Mouse (Mus musculus) left cerebral cortex, postnatal 4 days (tissue): Measurements from ENCODE around the gene Pcdh9. TPM values are rescaled to one million over a fixed set of nuclear protein-coding genes. Genes with fewer than 3 reads are reported as not detected.

Source experiments
- DNase-seq: peaks from one replicate; pipeline ENCODE4 v3.0.0-alpha.2; 2022
- intact Hi-C: fragments of 180-260 bp; cut with DNase I; formaldehyde crosslinking; loops from one replicate; pipeline ENCODE4 v1.15.1; 2025
- total RNA-seq, 2 experiments: library from RNA; stranded (reverse); gene quantifications; 2 replicates each; pipeline ENCODE4 v1.2.3; 2021

Pcdh9 gene
- total RNA-seq, 2 experiments from 2014 or later: 177 to 178 TPM

GRCm38 (mm10) chr14:93415496-93415895 lies 475.0 kb downstream of the Pcdh9 start:
- intact Hi-C loops: no loop called here

DNA sequence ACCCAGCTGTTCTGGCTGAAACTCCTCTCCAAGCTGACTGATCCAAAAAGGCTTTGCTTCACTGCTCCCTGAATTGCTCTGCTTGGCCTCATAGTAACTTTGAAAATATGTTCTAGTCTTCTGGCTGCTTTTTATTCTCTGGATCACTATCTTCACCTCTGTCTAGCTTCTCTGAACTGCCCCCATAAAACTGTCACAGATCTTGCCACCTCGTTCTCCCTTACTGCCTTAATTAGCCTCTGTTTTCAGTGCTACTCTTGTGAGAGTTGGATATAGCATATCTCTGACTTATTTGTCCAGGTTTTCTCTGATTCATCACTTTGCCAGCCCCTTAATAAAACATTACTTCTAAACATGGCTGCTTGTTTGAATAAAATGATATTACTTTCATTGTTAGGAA lies 481.2 kb downstream of the Pcdh9 start:
- DNase-seq: no peak

More at GRCm38 (mm10) chr14:93415496-93415895, 475.0 kb downstream of the Pcdh9 start:
- no peak for DNase-seq

GRCm38 (mm10) chr14:93407747-93408146 lies 482.7 kb downstream of the Pcdh9 start:
- DNase-seq: no peak
- intact Hi-C loops: no loop called here

More for the DNA sequence above, 481.2 kb downstream of the Pcdh9 start:
- intact Hi-C loops: no loop called here

DNA sequence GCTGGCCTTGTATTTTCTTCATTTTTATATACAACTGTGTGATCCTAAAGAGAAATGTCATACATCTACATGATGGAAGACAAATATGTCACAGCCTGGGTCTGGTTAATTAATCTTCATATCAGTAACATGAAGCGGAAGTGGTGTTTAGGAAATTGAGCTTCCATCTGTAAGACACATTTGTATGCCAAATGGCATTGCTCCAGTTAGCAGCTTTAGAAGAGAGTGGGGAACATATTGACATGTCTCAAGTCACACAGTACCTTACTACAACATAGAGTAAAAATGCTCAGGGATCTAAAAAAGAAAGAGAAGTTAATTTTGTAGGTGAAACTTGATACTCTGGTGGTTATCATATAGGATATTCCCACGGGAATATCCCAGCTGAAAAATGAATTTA lies 505.4 kb downstream of the Pcdh9 start:
- intact Hi-C loops: no loop called here
- DNase-seq: peak; percentile 23

GRCm38 (mm10) chr14:93381163-93381562 lies 509.3 kb downstream of the Pcdh9 start:
- intact Hi-C loops: no loop called here
- peak; percentile 41 for DNase-seq

DNA sequence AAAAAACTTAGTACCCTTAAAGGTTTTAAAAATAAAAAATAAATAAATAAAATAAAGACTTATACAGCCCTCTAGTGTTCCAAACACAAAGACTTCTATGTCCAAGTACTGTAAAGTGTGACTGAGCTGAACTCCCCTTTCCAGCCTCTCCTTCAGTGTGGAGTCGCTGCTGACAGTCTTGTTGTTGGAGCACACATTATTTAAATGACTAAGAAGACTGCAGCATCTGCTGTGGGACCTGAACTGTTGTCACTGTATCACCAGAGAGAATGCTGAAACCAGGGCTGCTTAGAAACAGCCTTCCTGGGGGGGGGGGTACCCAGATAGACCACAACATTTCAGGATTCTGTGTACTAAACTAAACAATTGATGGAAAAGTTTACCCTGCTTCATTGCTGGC lies 509.7 kb downstream of the Pcdh9 start:
- peak; percentile 5 for DNase-seq
- intact Hi-C loops: no loop called here

DNA sequence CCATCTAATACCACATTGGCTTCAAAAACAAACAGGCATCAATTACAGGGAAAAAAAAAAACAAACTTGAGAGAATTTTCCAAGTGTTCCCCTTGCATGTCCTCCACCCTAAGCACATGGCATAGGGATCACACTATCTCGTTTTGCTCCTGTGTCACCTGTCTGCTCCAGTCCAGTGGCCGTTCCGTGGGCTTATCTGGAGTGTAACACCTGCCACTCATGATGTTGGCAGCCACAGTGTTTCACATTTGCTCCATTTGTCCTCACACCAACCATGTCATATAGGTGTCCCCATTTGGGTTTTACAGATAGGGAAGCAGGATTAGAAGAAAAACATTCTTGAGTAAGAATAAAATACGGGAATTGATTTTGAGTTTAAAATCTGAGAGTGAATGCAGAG lies 514.3 kb downstream of the Pcdh9 start:
- DNase-seq: no peak
- intact Hi-C loops: no loop called here

- intact Hi-C loops: no loop called here
- DNase-seq: no peak
Observed at GRCm38 (mm10) chr14:93374181-93374580, 516.3 kb downstream of the Pcdh9 start.

- no peak for DNase-seq
- intact Hi-C loops: no loop called here
Observed at GRCm38 (mm10) chr14:93354150-93354549, 536.3 kb downstream of the Pcdh9 start.

DNA sequence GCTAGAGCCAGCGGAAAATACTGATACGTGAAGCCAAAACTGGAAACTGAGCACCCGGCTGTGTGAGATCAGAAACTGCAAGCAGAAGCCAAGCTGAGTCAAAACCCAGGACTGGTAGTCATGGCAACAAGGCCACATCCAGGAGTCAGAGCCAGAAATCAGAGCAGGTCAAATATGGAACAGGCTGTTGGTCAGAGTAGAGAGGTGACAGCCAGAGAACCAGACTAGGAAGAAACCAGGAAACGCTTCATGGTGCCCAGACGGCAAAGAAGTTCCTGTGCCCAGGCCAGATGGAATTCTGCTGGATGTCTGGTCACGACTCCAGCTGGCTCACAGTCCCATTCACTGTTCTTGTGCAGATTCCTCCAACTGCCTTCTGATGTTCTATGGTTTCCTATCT lies 539.6 kb downstream of the Pcdh9 start:
- intact Hi-C loops: no loop called here
- peak; percentile 87 for DNase-seq

- intact Hi-C loops: no loop called here
- peak; percentile 72 for DNase-seq
Observed at GRCm38 (mm10) chr14:93349166-93349565, 541.3 kb downstream of the Pcdh9 start.

DNA sequence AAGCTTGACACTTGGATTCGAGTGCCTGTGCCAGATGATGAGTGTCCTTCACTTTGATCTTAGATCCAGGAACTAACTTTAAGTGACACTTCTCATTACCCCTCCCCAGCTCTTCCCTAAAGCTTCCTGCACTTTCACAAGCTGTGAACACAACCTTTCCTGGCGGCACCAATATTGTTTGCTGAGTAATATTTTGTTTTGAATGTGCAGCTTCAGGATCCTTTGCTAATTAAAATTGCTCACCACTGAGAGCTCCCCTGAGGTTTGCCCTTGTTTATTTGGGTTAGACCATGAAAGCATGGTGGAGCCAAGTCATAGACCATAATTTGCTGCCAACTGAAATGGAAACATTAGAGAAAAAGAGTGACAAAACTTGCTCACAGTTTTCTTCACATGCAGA lies 543.4 kb downstream of the Pcdh9 start:
- intact Hi-C loops: no loop called here
- peak; percentile 23 for DNase-seq

- peak; percentile 83 for DNase-seq
- intact Hi-C loops: no loop called here
Observed at GRCm38 (mm10) chr14:93342781-93343180, 547.7 kb downstream of the Pcdh9 start.

DNA sequence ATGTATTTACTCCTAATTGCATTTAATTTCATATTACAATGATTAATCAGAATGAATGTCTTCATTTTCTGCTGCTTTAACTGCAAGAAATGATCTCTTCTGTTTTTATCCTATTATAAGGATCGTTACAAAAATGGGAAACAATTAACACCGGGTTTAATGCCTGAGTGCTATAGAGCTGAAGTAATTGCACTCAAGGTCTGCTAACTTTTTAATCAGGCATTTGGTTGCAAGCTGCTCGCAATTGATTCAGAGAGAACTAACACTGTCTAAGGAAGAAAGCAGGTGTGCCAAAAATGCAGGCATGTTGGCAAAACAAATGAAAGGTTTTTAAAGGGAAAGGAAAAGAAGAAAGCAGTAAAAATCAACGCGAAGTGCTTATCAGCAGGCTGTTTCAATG lies 549.1 kb downstream of the Pcdh9 start:
- no peak for DNase-seq
- intact Hi-C loops: no loop called here

DNA sequence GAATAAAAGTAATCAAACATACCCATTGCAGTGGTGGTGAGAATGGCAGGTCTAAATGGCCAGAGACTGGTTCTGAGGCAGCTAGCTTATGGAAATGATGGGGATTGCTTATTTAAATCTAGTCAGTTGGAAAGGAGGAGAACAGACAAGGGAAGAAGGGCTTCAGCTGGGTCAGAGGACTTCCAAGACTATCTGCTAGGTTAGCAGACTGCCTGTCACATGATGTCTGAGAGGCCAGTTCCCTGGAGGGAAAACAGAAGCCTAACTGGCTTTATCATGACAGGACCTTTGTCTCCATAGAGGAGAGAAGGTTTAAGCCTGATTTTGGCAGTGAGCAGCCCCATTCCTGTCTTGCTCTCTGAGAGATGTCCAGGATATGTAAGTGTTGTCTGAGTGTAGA lies 561.2 kb downstream of the Pcdh9 start:
- DNase-seq: no peak
- intact Hi-C loops: no loop called here

GRCm38 (mm10) chr14:93317393-93317792 lies 573.1 kb downstream of the Pcdh9 start:
- intact Hi-C loops: loop anchor here (10.0 kb wide), 1 partner anchor 567 kb away; no protein-coding TSS in a partner anchor
- DNase-seq: no peak

DNA sequence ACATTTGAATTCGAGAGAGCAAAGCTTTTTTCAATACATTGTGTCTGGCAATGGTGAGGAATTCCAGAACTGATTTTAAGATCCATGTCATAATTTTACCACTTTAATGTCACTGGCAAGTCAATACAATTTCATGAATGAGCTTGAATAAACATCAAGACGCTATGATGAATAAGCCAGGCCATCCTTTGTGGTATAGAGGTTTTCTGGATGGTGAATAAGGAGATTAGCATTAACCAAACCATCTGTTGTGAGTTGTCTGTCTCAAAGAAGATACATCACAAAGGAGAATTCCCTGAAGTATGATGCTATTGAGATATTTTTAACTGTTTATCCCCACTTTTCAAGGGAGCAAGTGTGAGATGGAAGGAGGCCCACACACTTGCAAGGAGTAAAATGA lies 602.1 kb downstream of the Pcdh9 start:
- DNase-seq: no peak
- intact Hi-C loops: no loop called here

DNA sequence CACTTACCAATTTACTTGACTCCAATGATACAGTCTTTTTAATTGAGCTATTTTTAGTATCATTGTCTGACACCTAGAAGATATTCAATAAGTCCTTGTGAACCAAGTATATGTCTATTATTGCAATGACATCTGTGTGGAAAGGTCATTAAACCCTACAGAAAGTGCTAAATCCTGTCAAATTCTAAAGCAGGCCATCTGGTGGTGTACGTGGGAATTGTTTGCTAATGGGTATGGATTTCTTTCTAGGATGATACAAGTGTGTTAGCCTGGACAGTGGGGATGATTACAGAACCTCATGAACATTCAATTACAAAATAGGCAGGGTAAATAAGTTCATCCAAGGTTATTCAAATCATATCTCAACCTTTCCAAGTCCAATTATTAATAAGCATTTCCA lies 602.8 kb downstream of the Pcdh9 start:
- DNase-seq: no peak
- intact Hi-C loops: no loop called here

DNA sequence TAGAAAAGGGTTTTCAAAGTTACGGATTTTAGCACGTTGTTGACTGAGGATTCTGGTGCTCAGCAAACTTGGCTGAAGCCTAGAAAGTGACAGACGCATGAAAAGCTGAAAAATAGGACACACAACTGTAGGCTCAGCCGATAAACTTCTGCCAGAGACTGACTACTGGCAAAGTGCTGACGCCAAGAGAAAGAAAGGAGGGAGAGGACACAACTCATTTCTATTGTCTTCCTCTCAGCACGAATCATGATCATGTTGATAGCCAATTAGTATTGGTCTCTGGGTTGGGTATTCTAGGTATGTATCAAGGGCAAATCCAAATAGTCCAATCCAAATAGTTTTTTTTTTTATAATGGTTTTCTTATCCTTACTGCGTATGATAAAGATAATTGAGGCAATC lies 605.3 kb downstream of the Pcdh9 start:
- intact Hi-C loops: no loop called here

GRCm38 (mm10) chr14:93284009-93284408 lies 606.5 kb downstream of the Pcdh9 start:
- DNase-seq: no peak
- intact Hi-C loops: no loop called here

More for the DNA sequence above, 605.3 kb downstream of the Pcdh9 start:
- no peak for DNase-seq

- intact Hi-C loops: no loop called here
- DNase-seq: no peak
Observed at GRCm38 (mm10) chr14:93275661-93276060, 614.8 kb downstream of the Pcdh9 start.

GRCm38 (mm10) chr14:93274767-93275166 lies 615.7 kb downstream of the Pcdh9 start:
- no peak for DNase-seq
- intact Hi-C loops: no loop called here

- no peak for DNase-seq
- intact Hi-C loops: no loop called here
Observed at GRCm38 (mm10) chr14:93253411-93253810, 637.1 kb downstream of the Pcdh9 start.
